Mouse (Mus musculus): ENCODE results near the gene Slc3a2.

The Slc3a2 gene

DNA sequence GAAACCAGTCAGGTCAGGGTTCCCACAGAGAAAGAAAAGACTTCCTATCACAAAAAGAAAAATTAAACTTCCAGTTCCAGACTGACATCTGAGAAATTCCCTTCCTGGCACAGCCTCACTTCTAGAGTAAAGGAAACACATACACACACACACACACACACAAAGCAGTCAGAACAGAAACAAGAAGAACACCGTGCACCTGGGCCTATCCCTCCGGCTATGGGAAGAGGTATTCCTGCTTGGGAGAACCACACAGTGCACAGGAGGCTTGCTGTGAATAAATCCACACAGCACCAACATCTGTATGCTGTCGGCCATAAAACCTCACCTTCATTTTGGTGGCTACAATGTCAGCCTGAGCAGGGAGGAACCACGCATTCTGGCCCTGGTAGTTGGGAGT lies 11.7 kb downstream of the Slc3a2 start:
- no peak for DNase-seq (ENCODE audit: low spot score in 2 of 2)

DNA sequence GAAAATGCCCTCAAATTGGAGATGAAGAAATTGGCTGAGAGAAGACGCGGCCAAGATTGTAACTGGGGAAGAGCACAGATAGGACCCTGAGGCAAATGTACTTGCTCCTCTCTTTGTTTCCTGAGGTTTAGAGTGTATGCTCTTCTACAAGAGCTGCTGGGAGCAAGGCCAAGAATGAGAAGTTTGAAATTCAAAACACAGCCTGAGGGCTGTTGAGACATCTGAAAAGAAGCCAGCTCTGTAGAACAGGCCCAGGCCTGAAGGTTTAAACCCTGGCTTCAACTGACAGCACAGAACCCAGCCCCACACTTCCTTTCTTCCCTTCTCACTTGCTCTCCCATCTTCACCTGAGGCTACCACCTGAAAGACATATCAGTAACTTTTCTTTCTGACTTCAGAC lies 13.1 kb downstream of the Slc3a2 start:
- no peak for DNase-seq (ENCODE audit: low spot score in 2 of 2)

DNA sequence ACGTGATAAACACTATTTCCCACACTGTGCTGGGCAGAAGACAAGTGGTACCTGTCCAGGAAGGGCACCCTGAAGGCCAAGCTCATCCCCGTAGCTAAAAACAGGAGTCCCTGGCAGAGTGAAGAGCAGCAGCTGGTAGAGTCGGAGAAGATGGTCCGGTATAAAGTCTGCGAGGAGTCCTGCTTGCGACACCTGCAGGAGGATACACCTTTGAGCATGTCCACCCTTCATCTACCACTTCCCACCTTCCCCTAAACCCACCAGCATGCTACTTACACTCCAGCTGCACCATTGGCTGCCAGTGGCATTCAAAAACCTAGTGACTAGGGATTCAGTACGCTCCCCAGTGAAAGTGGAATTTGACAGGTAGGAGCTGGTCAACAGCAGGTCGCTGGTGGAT lies 14.2 kb downstream of the Slc3a2 start:
- no peak for DNase-seq (ENCODE audit: low spot score in 2 of 2)

DNA sequence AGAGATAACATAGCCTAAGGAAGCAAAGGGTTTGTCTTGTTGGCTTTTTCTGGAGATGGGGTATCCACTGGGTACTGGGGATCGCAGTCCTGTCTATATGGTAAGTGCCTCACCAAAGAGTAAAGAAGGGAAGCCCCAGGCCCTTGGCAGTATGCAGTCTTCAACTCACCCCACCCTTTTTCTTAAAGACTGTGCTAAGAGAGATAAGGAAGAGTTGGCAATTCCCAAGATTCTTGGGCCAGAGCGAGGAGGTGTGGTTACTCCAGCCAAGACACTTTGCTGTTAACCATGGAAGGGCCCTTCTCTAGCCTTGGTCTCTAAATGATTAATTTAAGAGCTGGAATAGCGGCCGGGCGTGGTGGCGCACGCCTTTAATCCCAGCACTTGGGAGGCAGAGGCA lies 16.2 kb downstream of the Slc3a2 start:
- DNase-seq (ENCODE audit: low spot score in 2 of 2): no peak

DNA sequence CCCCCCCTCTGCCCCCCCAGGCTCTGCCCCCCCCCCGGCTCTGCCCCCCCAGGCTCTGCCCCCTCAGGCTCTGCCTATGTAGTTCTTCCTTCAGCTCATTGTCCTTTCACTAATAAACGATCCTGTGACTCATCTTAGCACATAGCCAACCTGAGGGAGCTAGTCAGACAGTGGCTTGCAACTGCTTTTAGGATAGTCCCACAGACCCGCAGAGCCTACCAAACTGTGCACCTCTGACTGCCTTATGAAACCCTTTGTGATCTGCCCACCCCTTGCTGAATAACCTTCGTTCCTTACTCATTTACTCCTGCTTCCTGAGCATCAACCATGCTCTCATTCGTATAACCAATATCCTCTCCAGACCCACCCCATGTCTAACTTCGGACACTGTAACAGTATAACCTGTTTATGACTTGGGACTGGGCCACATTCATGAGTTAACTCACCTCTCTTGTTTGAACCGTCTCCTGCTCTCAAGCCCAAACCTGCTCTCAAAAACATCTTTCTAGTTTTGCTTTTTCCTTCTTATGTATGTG lies 17.0 kb downstream of the Slc3a2 start:
- DNase-seq (ENCODE audit: low spot score in 2 of 2): no peak

DNA sequence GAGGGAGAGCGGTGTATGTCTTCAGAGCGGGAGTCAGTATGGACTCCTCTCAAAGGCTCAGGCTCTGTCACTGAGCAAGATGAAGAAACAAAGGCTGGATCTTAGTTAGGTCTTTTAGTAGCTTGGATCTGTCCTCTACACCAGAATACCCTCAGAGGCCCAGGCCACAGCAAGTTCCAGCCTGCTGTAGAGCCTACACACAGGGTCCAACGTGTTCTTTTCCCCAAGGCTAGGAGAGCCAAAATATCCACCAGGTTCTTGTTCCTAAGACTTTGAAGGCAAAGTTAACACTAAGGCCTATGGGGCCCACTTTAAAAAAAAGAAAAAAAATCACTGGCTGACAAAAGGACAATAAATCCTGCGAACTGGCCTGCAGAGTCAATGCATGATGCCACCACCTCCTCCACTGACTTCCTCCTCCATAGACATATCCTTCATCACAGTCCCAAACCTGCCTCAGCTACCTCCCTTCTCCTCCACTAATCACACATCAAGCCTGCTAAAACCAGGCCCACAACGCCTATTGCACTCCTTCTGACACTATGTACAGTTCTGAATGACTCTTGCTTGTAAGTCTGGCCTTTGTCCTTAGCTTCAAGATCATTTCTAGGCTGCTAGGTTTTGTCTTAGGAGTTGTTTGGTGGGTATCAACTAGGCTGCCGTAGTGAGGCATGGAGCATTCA lies 18.0 kb downstream of the Slc3a2 start:
- no peak for DNase-seq (ENCODE audit: low spot score in 2 of 2)

DNA sequence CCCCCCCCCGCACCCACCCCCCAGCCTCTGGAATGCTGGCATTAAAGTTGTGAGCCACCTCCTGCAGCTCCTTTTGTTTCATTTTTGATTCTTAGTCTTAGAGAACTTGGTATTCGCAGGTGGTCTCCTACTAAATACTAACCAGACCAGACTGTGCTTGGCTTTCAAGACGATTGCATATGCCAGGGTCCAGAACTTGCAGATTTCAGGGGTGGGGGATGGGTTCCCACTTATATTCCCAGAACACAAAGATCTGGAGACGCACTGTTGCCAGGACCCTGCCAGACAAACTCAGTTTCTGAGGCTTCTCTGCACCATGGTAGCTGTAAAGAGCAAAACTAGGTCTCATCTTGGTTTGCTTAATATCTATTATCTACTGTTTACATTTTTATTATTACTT lies 19.6 kb downstream of the Slc3a2 start:
- no peak for DNase-seq (ENCODE audit: low spot score in 2 of 2)

DNA sequence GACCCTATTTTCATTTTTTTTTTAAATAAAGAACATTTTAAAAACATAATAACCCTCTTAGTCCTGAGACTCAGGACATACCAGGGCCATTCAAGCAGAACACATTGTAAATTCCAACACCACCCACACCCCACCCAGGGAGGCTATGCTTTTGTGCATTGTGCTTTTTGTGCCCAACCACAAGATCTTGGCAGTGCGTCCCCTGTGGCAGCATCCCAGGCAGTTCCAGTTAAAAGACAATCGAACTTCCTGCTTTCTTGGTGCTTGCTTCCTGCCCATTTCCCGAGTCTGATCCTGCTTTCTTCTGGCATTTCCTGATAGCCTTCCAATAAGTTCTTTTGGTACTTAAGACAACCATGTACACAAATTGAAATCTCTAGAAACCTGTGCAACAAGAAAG lies 20.7 kb downstream of the Slc3a2 start:
- DNase-seq (ENCODE audit: low spot score in 2 of 2): no peak

DNA sequence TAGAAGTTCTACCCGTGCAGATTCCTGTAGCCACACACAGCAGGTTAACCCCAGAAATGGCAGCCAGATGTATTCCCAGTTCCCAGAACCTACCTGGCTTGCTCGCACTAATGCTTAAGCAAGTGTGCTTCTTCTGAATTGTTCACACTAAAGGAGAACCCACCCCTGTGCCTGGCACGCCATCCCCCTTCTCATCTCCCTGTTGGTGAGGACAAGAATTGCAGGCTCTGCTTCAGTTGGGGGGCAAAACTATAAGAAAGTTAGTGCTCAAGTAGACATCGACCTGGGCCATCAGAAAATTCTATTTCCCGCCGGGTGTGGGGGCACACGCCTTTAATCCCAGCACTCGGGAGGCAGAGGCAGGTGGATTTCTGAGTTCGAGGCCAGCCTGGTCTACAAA lies 23.5 kb downstream of the Slc3a2 start:
- no peak for DNase-seq (ENCODE audit: low spot score in 2 of 2)

DNA sequence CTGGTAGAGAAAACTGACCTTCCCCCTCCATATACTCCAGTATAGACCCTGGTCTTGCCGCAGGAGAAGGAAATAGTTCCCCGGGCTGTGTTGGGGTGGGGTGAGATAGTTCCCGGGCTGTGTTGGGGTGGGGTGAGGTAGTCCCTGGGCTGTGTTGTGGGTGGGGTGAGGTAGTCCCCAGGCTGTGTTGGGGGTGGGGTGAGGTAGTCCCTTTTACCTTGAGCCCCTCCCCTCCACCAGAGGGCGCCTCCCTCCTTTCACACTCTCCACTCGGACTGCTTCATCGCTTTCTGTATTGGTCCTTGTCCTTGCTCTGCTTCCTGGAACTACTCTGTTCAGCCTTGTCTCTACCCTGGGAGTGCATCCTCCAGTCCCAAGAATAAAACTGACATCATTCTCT lies 27.8 kb downstream of the Slc3a2 start:
- DNase-seq (ENCODE audit: low spot score in 2 of 2): peak; percentile 45 to 72

DNA sequence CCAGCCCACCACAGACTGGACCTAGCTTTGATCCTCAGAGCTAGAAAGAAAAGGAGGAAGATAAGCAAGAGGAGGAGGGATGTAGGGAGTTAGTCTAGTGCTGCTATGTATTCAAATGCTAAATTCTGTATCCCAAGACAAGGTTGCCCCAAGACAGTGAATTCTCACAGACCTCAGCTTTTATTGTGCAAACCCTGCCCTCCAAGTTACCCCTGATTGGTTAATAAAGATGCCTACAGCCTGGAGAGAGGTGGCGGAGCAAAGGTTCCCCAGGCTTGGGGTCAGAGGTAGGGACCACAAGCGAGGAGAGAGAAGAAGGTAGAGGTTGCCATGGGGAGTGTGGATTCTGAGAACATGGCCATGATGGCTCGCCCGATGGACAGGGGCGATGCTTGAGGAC lies 30.4 kb downstream of the Slc3a2 start:
- DNase-seq (ENCODE audit: low spot score in 2 of 2): no peak

DNA sequence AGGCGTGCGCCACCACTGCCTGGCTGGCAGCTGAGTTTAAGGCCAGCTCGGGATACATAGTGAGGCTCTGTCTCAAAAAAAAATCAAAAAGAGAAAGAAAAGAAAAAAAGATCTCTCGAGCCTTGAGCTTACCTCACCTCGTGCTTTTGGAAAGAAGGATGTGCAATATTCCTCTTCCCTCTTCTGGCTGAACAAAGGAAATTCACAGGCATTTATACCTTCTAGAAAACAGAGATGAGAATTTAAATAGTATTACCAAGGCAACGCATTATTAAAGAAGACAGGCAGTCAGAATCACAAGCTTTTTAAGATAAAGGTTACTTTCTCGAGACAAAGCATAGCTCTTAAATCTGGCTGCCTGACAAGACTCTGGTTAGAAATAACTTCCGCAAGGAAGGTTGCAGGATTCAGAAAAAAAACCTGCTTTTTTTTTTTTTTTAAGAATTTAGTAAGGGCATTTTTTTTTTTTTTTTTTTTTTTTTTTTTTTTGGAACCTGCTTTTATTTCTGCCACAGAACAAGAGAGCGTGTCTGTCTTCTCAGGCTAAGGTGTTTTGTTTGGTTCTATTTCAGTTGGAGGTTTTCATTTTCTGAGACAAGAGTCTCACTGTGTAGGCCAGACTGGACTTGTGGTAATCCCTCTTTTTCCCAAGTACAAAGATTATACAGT lies 31.2 kb downstream of the Slc3a2 start:
- no peak for DNase-seq (ENCODE audit: low spot score in 2 of 2)

DNA sequence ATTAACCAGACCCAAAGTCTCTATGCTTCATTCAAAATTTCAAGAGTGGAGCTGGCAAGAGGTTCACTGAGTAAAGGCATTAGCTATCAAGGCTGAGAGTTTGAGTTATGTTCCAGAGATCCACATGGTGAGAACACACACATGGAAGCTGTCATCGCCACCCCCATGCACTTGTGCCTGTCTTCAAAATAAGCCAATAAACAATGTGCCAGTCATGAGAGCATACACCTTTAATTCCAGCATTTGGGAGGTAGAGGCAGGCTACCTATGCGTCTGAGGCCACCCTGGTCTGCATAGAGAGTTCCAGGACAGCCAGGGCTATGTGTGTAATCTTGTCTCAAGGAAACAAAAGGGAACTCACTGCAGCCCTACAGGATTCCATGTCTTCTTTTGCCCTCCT lies 39.5 kb downstream of the Slc3a2 start:
- no peak for DNase-seq (ENCODE audit: low spot score in 2 of 2)

DNA sequence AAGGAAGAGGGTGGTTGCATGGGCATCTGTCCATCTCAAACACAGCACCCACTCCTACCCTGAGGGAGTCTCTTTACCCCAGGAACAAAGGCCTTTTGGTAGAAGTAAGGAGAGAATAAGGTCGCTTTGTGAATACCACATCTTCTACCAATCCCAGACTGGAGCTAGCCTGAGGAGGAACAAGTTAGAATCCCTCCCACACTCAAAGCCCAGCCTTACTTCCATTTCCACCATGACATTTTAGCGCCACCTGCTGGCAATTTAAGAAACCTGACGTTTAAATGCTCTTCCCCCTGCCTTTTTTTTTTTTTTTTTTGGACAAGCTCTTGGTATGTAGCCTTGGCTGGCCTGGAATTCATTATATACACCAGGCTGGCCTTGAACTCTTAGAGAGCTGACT lies 40.2 kb downstream of the Slc3a2 start:
- peak; percentile 31 to 80 for DNase-seq (ENCODE audit: low spot score in 2 of 2)

DNA sequence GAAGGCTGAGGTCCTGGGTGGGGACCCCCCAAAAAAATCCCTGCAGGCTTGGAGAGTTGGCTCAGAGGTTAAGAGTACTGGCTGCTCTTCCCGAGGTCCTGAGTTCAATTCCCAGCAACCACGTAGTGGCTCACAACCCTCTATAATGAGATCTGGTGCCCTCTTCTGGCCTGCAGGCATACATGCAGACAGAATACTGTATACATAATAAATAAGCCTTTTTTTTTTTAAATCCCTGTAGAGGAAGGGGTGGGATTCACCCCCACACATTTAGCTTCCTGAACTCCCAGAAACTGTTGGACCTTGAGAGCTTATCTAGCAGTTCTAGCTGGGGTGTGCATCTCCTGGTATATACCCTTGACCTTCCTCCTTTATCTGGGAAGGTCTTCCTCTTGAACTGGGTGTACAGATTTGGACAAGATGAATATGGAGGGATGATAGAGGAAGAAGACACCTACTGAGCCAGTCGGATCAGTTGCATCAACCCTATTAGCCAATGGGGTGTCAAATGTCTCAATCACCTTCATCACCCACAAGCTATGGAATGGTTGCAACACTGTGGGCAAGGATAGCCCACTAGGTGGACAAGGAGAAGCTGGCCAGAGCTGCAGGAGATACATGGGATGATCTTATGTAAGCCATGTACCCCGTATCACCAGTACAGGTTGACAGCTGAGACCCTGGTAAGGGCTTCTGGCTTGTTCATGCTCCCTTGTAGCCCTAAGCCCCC lies 41.4 kb downstream of the Slc3a2 start:
- DNase-seq (ENCODE audit: low spot score in 2 of 2): no peak

DNA sequence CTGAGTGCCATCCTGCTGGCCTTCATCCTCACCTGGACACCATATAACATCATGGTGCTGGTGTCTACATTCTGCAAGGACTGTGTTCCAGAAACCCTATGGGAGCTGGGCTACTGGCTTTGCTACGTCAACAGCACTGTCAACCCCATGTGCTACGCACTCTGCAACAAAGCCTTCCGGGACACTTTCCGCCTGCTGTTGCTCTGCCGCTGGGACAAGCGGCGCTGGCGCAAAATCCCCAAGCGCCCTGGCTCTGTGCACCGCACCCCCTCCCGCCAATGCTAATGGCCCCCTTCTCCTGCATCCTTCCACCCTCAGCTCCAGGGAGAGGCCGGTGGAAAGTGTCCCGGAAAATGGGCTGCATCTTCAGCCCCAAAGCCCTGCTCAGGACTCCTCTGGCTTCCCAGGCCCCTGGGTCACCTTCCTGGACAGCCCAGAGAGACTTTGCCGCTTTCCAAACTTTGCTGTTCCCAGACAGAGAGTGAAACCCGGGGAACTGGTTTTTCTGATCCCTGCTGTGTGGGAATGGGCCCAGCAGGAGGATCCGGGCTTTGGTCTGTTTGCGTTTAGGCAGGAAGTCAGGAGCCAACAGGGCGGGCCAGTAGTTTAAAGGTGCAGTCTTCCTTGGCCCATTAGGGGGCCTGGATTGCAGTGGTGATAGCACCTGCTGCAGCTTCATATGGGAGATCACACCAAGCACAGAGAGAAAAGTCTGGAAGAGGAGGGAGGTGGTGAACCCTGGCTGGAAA lies 44.0 kb downstream of the Slc3a2 start:
- no peak for DNase-seq (ENCODE audit: low spot score in 2 of 2)

DNA sequence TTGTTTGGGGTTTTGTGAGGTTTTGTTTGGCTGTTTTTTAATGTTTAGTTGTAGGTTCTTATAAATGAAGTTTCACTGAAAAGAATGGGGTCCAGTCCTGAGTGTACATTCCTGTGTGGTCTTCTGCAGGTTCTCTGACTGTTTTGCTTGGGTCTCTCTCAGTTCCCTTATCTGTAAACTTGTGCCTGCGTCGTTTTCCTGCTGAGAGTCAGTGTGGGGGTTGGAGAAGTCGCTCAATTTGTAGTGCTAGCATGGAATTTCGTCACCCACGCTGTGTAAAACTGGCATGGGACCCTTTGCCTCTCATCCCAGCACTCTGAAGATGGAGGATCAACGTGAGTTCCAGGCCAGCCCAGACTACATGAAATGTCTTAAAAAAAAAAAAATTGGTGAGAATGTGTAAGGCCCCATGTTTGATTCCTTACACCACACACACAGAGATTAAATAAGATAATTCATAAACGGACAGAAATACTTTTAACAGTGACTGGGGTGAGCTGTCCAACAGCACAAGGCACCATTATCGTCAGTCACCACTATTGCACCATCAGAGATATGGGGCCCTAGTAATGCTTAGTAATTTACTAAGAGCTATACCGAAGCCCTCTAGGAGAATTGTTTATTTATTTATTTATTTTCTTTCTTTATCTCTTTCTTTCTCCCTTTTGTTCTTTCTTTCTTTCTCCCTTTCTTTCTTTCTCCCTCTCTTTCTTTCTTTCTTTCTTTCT lies 49.7 kb downstream of the Slc3a2 start:
- no peak for DNase-seq (ENCODE audit: low spot score in 2 of 2)

DNA sequence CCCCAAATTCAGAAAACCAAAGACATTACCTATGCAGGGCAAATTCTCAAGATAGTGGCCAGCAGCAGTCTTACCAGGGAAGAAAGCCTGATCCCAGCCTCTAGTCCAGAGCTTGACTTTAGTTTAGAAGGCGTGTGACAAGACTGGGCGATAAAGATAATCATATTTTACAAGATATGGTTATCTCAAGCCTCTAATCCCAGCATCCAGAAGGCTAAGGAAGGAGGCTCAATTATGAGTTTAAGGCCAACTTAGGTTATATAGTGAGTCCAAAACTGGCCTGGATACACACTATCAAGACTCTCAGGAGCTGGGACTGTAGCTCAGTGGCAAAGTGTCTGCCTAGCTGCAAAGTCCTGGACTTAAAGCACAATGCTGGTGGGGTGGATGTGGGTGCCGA lies 50.3 kb downstream of the Slc3a2 start:
- DNase-seq (ENCODE audit: low spot score in 2 of 2): no peak

DNA sequence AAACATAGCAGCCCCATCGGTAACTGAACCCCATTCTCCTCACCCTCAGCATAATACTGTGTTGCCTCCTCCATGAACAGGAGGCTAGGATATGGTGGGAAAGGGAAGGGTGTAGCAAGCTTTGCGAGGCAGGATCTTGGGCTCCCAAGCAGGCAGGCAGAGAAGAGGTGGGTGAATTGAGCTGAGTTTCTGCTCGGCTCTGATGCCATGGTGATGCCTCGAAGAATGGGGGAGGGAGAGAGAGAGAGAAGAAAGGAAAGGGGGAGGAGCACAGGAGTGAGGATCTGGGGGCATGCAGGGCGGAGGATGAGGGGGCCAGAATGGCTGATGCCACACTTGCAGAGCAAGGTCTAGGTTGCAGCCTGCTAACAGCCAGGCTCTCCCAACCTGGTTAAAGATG lies 57.4 kb downstream of the Slc3a2 start:
- no peak for DNase-seq (ENCODE audit: low spot score in 2 of 2)

DNA sequence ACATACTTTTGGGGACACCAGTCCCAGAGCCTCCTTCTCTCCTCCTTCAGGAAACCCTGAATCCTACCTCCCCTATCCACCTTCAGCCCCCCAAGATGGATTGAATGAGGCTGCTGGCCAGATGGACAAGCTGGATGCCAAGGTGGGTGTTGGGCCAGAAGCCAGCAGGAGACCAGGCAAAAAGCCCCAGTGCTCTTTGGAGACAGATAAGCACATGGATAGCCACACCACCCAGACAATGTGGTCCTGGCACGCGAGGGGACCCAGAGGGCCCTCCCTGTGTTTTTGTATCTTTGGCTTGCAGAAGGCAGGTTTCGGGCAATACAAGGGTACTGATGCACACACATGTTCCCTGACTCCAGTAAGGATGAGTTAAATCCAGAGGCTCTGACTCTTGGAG lies 58.3 kb downstream of the Slc3a2 start:
- no peak for DNase-seq (ENCODE audit: low spot score in 2 of 2)

DNA sequence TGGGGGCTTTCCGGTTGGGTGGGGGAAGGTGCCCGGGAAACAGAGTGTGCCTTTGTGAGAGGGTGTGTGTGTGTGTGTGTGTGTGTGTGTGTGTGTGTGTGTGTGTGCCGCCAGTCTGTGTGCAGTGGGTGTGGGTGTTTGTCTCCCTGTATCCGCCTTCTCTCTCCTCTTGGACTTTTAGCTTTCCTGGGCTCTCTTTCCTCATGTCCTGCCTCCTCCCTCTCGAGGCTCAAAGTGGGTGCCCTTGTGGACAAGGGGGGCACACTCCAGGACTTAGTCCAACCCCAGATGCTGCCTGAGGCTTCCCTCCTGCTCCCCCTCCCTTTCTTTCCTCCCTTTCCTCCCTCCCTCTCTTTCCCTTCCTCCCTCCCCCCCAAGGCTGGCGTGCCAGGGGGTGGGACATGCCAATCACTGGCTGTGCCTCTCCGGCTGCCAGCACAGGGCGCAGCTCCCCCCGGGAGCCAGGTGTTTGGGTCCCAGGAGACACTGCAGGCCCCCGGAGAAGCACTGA lies 59.2 kb downstream of the Slc3a2 start:
- DNase-seq (ENCODE audit: low spot score in 2 of 2): no peak
